Mouse (Mus musculus) heart, adult 2 months (tissue): ENCODE results near the gene Cdhr5.

Experiments used
- CTCF ChIP-seq: fragments of 200-600 bp; IDR thresholded peaks from 2 replicates; pipeline ENCODE4 v1.8.1; 2022; ENCODE audit warnings: antibody characterized with exemption, mild to moderate bottlenecking, moderate library complexity
- POLR2A ChIP-seq: fragments of 200-500 bp; IDR thresholded peaks from 2 replicates; pipeline ENCODE4 v1.6.1; 2011; ENCODE audit warnings: mild to moderate bottlenecking, low read depth, low read length, control low read depth; ENCODE audit not compliant: insufficient read depth

GRCm38 (mm10) chr7:141231551-141231950, 45.0 kb downstream of the Cdhr5 start:
- TF ChIP-seq POLR2A (no peak), CTCF (no peak)
